Mouse (Mus musculus) MEL (cell line): ENCODE results near the gene Lrrc19. TPM values are rescaled to one million over a fixed set of nuclear protein-coding genes. Genes with fewer than 3 reads are reported as not detected.

Experiments used
- DNase-seq: peaks from one replicate; pipeline ENCODE4 v3.0.0; 2011; ENCODE audit warnings: low read depth, low spot score
- H3K27ac ChIP-seq: 2 replicates; pipeline ENCODE4 v1.5.1; 2012; ENCODE audit warnings: low read depth, mild to moderate bottlenecking, control low read depth, low read length, moderate library complexity; ENCODE audit not compliant: control insufficient read depth
- H3K27me3 ChIP-seq, 2 experiments: fragments of 150-350 bp in 1 of 2; sonication (generic) in 1 of 2; 2 replicates each; pipeline ENCODE4 v1.6.1; 2012; ENCODE audit warnings: low read length in 2 of 2, mild to moderate bottlenecking in 2 of 2, improper control_type of control experiment in 1 of 2, moderate library complexity in 1 of 2; ENCODE audit not compliant: insufficient read depth in 2 of 2, control insufficient read depth in 1 of 2
- H3K36me3 ChIP-seq, 2 experiments: 2 replicates each; pipeline ENCODE4 v1.6.1; 2012 to 2014; ENCODE audit warnings: low read length in 2 of 2, improper control_type of control experiment in 1 of 2, inconsistent platforms in 1 of 2, mild to moderate bottlenecking in 1 of 2; ENCODE audit not compliant: insufficient read depth in 2 of 2, control insufficient read depth in 1 of 2
- H3K4me1 ChIP-seq, 2 experiments: fragments of 150-350 bp in 1 of 2; sonication (generic) in 1 of 2; 2 replicates each; pipeline ENCODE4 v1.6.1; 2012; ENCODE audit warnings: low read length in 2 of 2, improper control_type of control experiment in 1 of 2, mild to moderate bottlenecking in 1 of 2; ENCODE audit not compliant: insufficient read depth in 2 of 2, control insufficient read depth in 1 of 2
- H3K4me3 ChIP-seq, 2 experiments: fragments of 150-350 bp in 1 of 2; sonication (generic) in 1 of 2; 2 replicates each; pipeline ENCODE4 v1.5.1; 2012; ENCODE audit warnings: low read depth in 2 of 2, low read length in 2 of 2, mild to moderate bottlenecking in 2 of 2, moderate library complexity in 2 of 2, control low read depth in 1 of 2, improper control_type of control experiment in 1 of 2; ENCODE audit not compliant: control insufficient read depth in 1 of 2, insufficient read depth in 1 of 2
- H3K79me2 ChIP-seq: 2 replicates; pipeline ENCODE4 v1.6.1; 2012; ENCODE audit warnings: mild to moderate bottlenecking, low read length, moderate library complexity; ENCODE audit not compliant: control insufficient read depth, poor library complexity, insufficient read depth
- H3K9ac ChIP-seq: 2 replicates; pipeline ENCODE4 v1.6.1; 2012; ENCODE audit warnings: low read depth, mild to moderate bottlenecking, control low read depth, low read length, moderate library complexity; ENCODE audit not compliant: control insufficient read depth, poor library complexity, severe bottlenecking
- H3K9me3 ChIP-seq: fragments of 150-350 bp; sonication (generic); replicated peaks from 2 replicates; pipeline ENCODE4 v1.6.1; 2012; ENCODE audit warnings: mild to moderate bottlenecking, low read length, improper control_type of control experiment, moderate library complexity; ENCODE audit not compliant: insufficient read depth
- BHLHE40 ChIP-seq: IDR thresholded peaks from 2 replicates; pipeline ENCODE4 v1.6.1; 2012; ENCODE audit warnings: low read depth, mild to moderate bottlenecking, inconsistent platforms, low read length, improper control_type of control experiment, borderline replicate concordance
- CHD1 ChIP-seq: IDR thresholded peaks from 2 replicates; pipeline ENCODE4 v1.6.1; 2012; ENCODE audit warnings: low read depth, mild to moderate bottlenecking, inconsistent platforms, low read length, improper control_type of control experiment
- E2F4 ChIP-seq: IDR thresholded peaks from 2 replicates; pipeline ENCODE4 v1.6.1; 2011; ENCODE audit warnings: low read depth, low read length, improper control_type of control experiment, borderline replicate concordance
- ELF1 ChIP-seq: IDR thresholded peaks from 2 replicates; pipeline ENCODE4 v1.6.1; 2014; ENCODE audit warnings: low read depth, mild to moderate bottlenecking, inconsistent platforms, low read length, improper control_type of control experiment, moderate library complexity
- EP300 ChIP-seq, 2 experiments: IDR thresholded peaks; 2 replicates each; pipeline ENCODE4 v1.6.1; 2011; ENCODE audit warnings: improper control_type of control experiment in 2 of 2, low read length in 2 of 2, low read depth in 1 of 2, mild to moderate bottlenecking in 1 of 2
- ETS1 ChIP-seq: IDR thresholded peaks from 2 replicates; pipeline ENCODE4 v1.6.1; 2012; ENCODE audit warnings: low read depth, mild to moderate bottlenecking, inconsistent platforms, low read length, improper control_type of control experiment, moderate library complexity
- GATA1 ChIP-seq: IDR thresholded peaks from 2 replicates; pipeline ENCODE4 v1.6.1; 2011; ENCODE audit warnings: low read depth, low read length, improper control_type of control experiment
- HCFC1 ChIP-seq: IDR thresholded peaks from 2 replicates; pipeline ENCODE4 v1.6.1; 2012; ENCODE audit warnings: low read depth, mild to moderate bottlenecking, inconsistent platforms, low read length, improper control_type of control experiment, moderate library complexity
- JUND ChIP-seq: IDR thresholded peaks from 2 replicates; pipeline ENCODE4 v1.6.1; 2011; ENCODE audit warnings: low read depth, mild to moderate bottlenecking, improper control_type of control experiment, low read length
- MAFK ChIP-seq: IDR thresholded peaks from 2 replicates; pipeline ENCODE4 v1.6.1; 2011; ENCODE audit warnings: low read depth, mild to moderate bottlenecking, low read length, improper control_type of control experiment, borderline replicate concordance
- MAX ChIP-seq: IDR thresholded peaks from 2 replicates; pipeline ENCODE4 v1.6.1; 2011; ENCODE audit warnings: low read length, improper control_type of control experiment
- MAZ ChIP-seq: IDR thresholded peaks from 2 replicates; pipeline ENCODE4 v1.6.1; 2012; ENCODE audit warnings: low read depth, mild to moderate bottlenecking, inconsistent platforms, low read length, improper control_type of control experiment
- MEF2A ChIP-seq: IDR thresholded peaks from 2 replicates; pipeline ENCODE4 v1.6.1; 2014; ENCODE audit warnings: low read depth, mild to moderate bottlenecking, inconsistent platforms, low read length, improper control_type of control experiment; ENCODE audit not compliant: poor library complexity, insufficient replicate concordance, severe bottlenecking; ENCODE audit errors: extremely low read depth
- MXI1 ChIP-seq: IDR thresholded peaks from 2 replicates; pipeline ENCODE4 v1.6.1; 2011; ENCODE audit warnings: mild to moderate bottlenecking, low read depth, low read length, improper control_type of control experiment
- NELFE ChIP-seq: IDR thresholded peaks from 2 replicates; pipeline ENCODE4 v1.6.1; 2011; ENCODE audit warnings: low read depth, low read length, improper control_type of control experiment
- NRF1 ChIP-seq: IDR thresholded peaks from 2 replicates; pipeline ENCODE4 v1.6.1; 2014; ENCODE audit warnings: low read depth, mild to moderate bottlenecking, inconsistent platforms, low read length, improper control_type of control experiment, moderate library complexity; ENCODE audit not compliant: poor library complexity, insufficient read depth, severe bottlenecking
- POLR2A ChIP-seq, 2 experiments: IDR thresholded peaks; 2 replicates each; pipeline ENCODE4 v1.6.1; 2011 to 2012; ENCODE audit warnings: low read length in 2 of 2, mild to moderate bottlenecking in 2 of 2, control low read depth in 1 of 2, improper control_type of control experiment in 1 of 2, low read depth in 1 of 2, moderate library complexity in 1 of 2; ENCODE audit not compliant: control insufficient read depth in 1 of 2, insufficient read depth in 1 of 2, poor library complexity in 1 of 2
- POLR2AphosphoS2 ChIP-seq: IDR thresholded peaks from 2 replicates; pipeline ENCODE4 v1.6.1; 2011; ENCODE audit warnings: low read length, improper control_type of control experiment
- POLR2AphosphoS5 ChIP-seq: IDR thresholded peaks from 2 replicates; pipeline ENCODE4 v1.6.1; 2012; ENCODE audit warnings: low read depth, borderline replicate concordance, mild to moderate bottlenecking, inconsistent platforms, low read length, moderate library complexity, mixed read lengths
- RCOR1 ChIP-seq: IDR thresholded peaks from 2 replicates; pipeline ENCODE4 v1.6.1; 2012; ENCODE audit warnings: low read depth, mild to moderate bottlenecking, inconsistent platforms, low read length, improper control_type of control experiment
- SIN3A ChIP-seq: IDR thresholded peaks from 2 replicates; pipeline ENCODE4 v1.6.1; 2012; ENCODE audit warnings: low read length, improper control_type of control experiment, inconsistent platforms
- SMC3 ChIP-seq: IDR thresholded peaks from 2 replicates; pipeline ENCODE4 v1.6.1; 2011; ENCODE audit warnings: low read depth, low read length, improper control_type of control experiment
- TAL1 ChIP-seq: IDR thresholded peaks from 2 replicates; pipeline ENCODE4 v1.6.1; 2012; ENCODE audit warnings: mild to moderate bottlenecking, inconsistent platforms, low read length, moderate library complexity, mixed read lengths
- TCF12 ChIP-seq: IDR thresholded peaks from 2 replicates; pipeline ENCODE4 v1.6.1; 2014; ENCODE audit warnings: low read depth, mild to moderate bottlenecking, inconsistent platforms, low read length, improper control_type of control experiment, moderate library complexity
- UBTF ChIP-seq: IDR thresholded peaks from 2 replicates; pipeline ENCODE4 v1.6.1; 2012; ENCODE audit warnings: low read depth, mild to moderate bottlenecking, inconsistent platforms, low read length, improper control_type of control experiment, moderate library complexity, borderline replicate concordance; ENCODE audit not compliant: insufficient read depth
- USF1 ChIP-seq: IDR thresholded peaks from 2 replicates; pipeline ENCODE4 v1.6.1; 2014; ENCODE audit warnings: low read depth, mild to moderate bottlenecking, inconsistent platforms, low read length, improper control_type of control experiment, moderate library complexity
- USF2 ChIP-seq, 2 experiments: IDR thresholded peaks; 2 replicates each; pipeline ENCODE4 v1.6.1; 2011 to 2012; ENCODE audit warnings: improper control_type of control experiment in 2 of 2, low read length in 2 of 2, borderline replicate concordance in 1 of 2, inconsistent platforms in 1 of 2, low read depth in 1 of 2, mild to moderate bottlenecking in 1 of 2; ENCODE audit not compliant: insufficient read depth in 1 of 2
- ZC3H11A ChIP-seq: IDR thresholded peaks from 2 replicates; pipeline ENCODE4 v1.6.1; 2012; ENCODE audit warnings: low read depth, mild to moderate bottlenecking, inconsistent platforms, low read length, improper control_type of control experiment
- ZKSCAN1 ChIP-seq: IDR thresholded peaks from 2 replicates; pipeline ENCODE4 v1.6.1; 2012; ENCODE audit warnings: low read depth, mild to moderate bottlenecking, inconsistent platforms, low read length, improper control_type of control experiment, moderate library complexity
- ZNF384 ChIP-seq: IDR thresholded peaks from 2 replicates; pipeline ENCODE4 v1.6.1; 2012; ENCODE audit warnings: low read depth, mild to moderate bottlenecking, inconsistent platforms, low read length, improper control_type of control experiment
- polyA plus RNA-seq, 2 experiments: library from polyadenylated mRNA; stranded (reverse) in 1 of 2; unstranded in 1 of 2; fragments of >175 nt in 1 of 2; fragments of >200 nt in 1 of 2; gene quantifications; 2 replicates each; pipeline versions ENCODE4 v1.2.1 to v1.2.4; 2012; ENCODE audit warnings: low replicate concordance in 2 of 2, low read depth in 1 of 2; ENCODE audit not compliant: insufficient read length in 2 of 2, insufficient read depth in 1 of 2, missing spikeins in 1 of 2
- total RNA-seq: library from RNA; depleted of rRNA; stranded (reverse); fragments of 300-350 nt; gene quantifications from 2 replicates; pipeline ENCODE4 v1.2.3, GENCODE M21; 2012

Gene Lrrc19
- total and polyA plus RNA-seq, 3 experiments, result 0.04 TPM; not detected in 2

DNA sequence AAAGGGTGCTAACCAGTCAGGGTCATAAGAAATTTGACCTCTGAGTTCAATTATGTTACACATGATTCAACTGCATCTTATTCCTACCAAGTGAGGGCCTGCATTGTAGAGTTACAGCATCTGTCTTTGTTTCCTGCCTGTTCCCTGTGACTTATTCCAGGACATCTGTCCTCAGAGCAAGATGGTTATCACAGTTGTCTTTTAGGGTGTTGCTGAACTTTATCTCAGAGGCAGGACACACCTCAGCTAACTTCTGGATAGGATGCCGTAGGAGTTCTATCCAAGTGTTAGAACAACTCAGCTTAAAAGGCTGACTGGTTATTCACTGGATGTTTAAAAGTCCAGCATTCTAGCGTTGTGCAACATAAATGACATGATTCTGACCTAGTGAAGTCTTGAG, 42.2 kb upstream of the Lrrc19 start:
- Histone ChIP-seq H3K4me1 (peaks cover 7 to 21% of the 10 kb centered on the region in 2 experiments), H3K79me2 (no peaks in the 10 kb centered on the region)
- TF ChIP-seq SMC3 (no peak), ZNF384 (no peak), NELFE (no peak), GATA1 (0 out of 2 replicates have a peak, but pooled peaks have one; percentile 12), MXI1 (no peak), EP300 (IDR thresholded peaks at IDR 0.05; ENCODE audit: low read depth in 1 of 2, low read length in 2 of 2) (peak in 1 of 2 experiments; percentile 30; a peak in 1 of 4 replicates)
- TF ChIP-seq, all 39 proteins: peak for 2
- no peak overlapping the region for H3K9ac ChIP-seq
- H3K36me3 ChIP-seq, result peaks cover 0 to 23% of the 10 kb centered on the region in 2 experiments; a peak in 2 of 4 replicates
- no peak overlapping the region for H3K27ac ChIP-seq
- H3K27me3 ChIP-seq, result no peaks in the 10 kb centered on the region
- H3K4me3 ChIP-seq, result no peak overlapping the region
- H3K9me3 ChIP-seq, result no peaks in the 10 kb centered on the region
- DNase-seq, result no peak

- H3K27ac ChIP-seq, result no peak overlapping the region
- peaks cover 0 to 22% of the 10 kb centered on the region in 2 experiments; a peak in 2 of 4 replicates for H3K36me3 ChIP-seq
- H3K27me3 ChIP-seq, result no peaks in the 10 kb centered on the region
- no peaks in the 10 kb centered on the region for H3K9me3 ChIP-seq
- H3K79me2 ChIP-seq, result no peaks in the 10 kb centered on the region
- H3K4me3 ChIP-seq, result peak overlapping the region in 1 of 2 experiments; percentile 12; a peak in 2 of 4 replicates
- peaks cover 7 to 24% of the 10 kb centered on the region in 2 experiments for H3K4me1 ChIP-seq
- peak; percentile 91 for DNase-seq
- H3K9ac ChIP-seq, result no peak overlapping the region
- no peak for TF ChIP-seq POLR2AphosphoS5
- no peak for TF ChIP-seq MEF2A
- no peak for TF ChIP-seq ZNF384
- TF ChIP-seq UBTF, result no peak
- TF ChIP-seq ZC3H11A, result no peak
- TF ChIP-seq MAZ, result peak; percentile 28; the same call in 1 of the 2 replicates
- no peak for TF ChIP-seq E2F4
- peak; percentile 56; the same call in 1 of the 2 replicates for TF ChIP-seq SIN3A
- TF ChIP-seq RCOR1, result peak; percentile 94
- TF ChIP-seq HCFC1, result no peak
- TF ChIP-seq USF2 (IDR thresholded peaks at IDR 0.05; ENCODE audit: borderline replicate concordance in 1 of 2, insufficient read depth in 1 of 2, low read depth in 1 of 2, low read length in 2 of 2), result no peak
- TF ChIP-seq ELF1, result no peak
- no peak for TF ChIP-seq MXI1
- no peak for TF ChIP-seq CHD1
- TF ChIP-seq POLR2A (IDR thresholded peaks at IDR 0.05; ENCODE audit: control insufficient read depth in 1 of 2, insufficient read depth in 1 of 2, low read depth in 1 of 2, low read length in 2 of 2, poor library complexity in 1 of 2), result no peak
- no peak for TF ChIP-seq MAX
- TF ChIP-seq NELFE, result no peak
- TF ChIP-seq ZKSCAN1, result no peak
- TF ChIP-seq JUND, result no peak
- peak; percentile 94 for TF ChIP-seq TAL1
- TF ChIP-seq ETS1, result peak; percentile 92
- no peak for TF ChIP-seq BHLHE40
- TF ChIP-seq NRF1, result no peak
- TF ChIP-seq POLR2AphosphoS2, result no peak
- TF ChIP-seq EP300 (IDR thresholded peaks at IDR 0.05; ENCODE audit: low read depth in 1 of 2, low read length in 2 of 2), result peak; percentile 98 to 100
- TF ChIP-seq TCF12, result peak; percentile 97
- TF ChIP-seq USF1, result no peak
- 0 out of 2 replicates have a peak, but pooled peaks have one; percentile 41 for TF ChIP-seq MAFK
Observed at GRCm38 (mm10) chr4:94691078-94691477, 41.1 kb upstream of the Lrrc19 start.
